Mouse (Mus musculus) embryonic facial prominence, embryonic 11.5 days (tissue): ENCODE measurements around the gene Tsc22d1. TPM values are rescaled to one million over a fixed set of nuclear protein-coding genes. Genes with fewer than 3 reads are reported as not detected.
A peak's percentile ranks its signal among the peaks of the same experiment; 100 is the strongest.

ENCODE experiments used
- ATAC-seq: fragments of 200-750 bp; cut with Nextera tagmentation; replicated peaks from 2 replicates; pipeline ENCODE4 v1.8.0; 2017; ENCODE audit warnings: low read depth; ENCODE audit not compliant: insufficient number of reproducible peaks, low FRiP score, low TSS enrichment
- DNase-seq: peaks from one replicate; pipeline ENCODE4 v3.0.0-alpha.2; 2015; ENCODE audit warnings: low spot score
- H3K27ac ChIP-seq: fragments of 300-500 bp; sonication (generic); replicated peaks from 2 replicates; pipeline ENCODE4 v1.5.1; 2014; ENCODE audit warnings: mild to moderate bottlenecking, low read depth, low read length, control low read depth
- H3K27me3 ChIP-seq: fragments of 300-500 bp; sonication (generic); 2 replicates; pipeline ENCODE4 v1.6.1; 2014; ENCODE audit warnings: mild to moderate bottlenecking, low read length, moderate library complexity, mixed read lengths; ENCODE audit not compliant: control insufficient read depth, insufficient read depth
- H3K36me3 ChIP-seq: fragments of 300-500 bp; sonication (generic); replicated peaks from 2 replicates; pipeline ENCODE4 v1.6.1; 2014; ENCODE audit warnings: low read depth, mild to moderate bottlenecking, low read length, moderate library complexity, mixed read lengths; ENCODE audit not compliant: control insufficient read depth, insufficient read depth
- H3K4me1 ChIP-seq: fragments of 300-500 bp; sonication (generic); 2 replicates; pipeline ENCODE4 v1.6.1; 2014; ENCODE audit warnings: low read length, mixed read lengths; ENCODE audit not compliant: control insufficient read depth, insufficient read depth
- H3K4me2 ChIP-seq: fragments of 300-500 bp; sonication (generic); 2 replicates; pipeline ENCODE4 v1.6.1; 2014; ENCODE audit warnings: low read depth, mild to moderate bottlenecking, control low read depth, low read length, moderate library complexity
- H3K4me3 ChIP-seq: fragments of 300-500 bp; sonication (generic); 2 replicates; pipeline ENCODE4 v1.5.1; 2014; ENCODE audit warnings: low read depth, low read length, control low read depth
- H3K9ac ChIP-seq: fragments of 300-500 bp; sonication (generic); replicated peaks from 2 replicates; pipeline ENCODE4 v1.6.1; 2014; ENCODE audit warnings: mild to moderate bottlenecking, control low read depth, low read length
- H3K9me3 ChIP-seq: fragments of 300-500 bp; sonication (generic); replicated peaks from 2 replicates; pipeline ENCODE4 v1.6.1; 2016; ENCODE audit warnings: mild to moderate bottlenecking, low read length, inconsistent platforms, mixed read lengths; ENCODE audit not compliant: control insufficient read depth
- WGBS: fragments of 180-500 bp; shearing (Covaris S2); extraction: QIAGEN DNeasy Blood & Tissue Kit; methylation state at CpG from one replicate; pipeline ENCODE4 v1.1.7; 2014; 5-methylcytosine and 5-hydroxymethylcytosine counted together
- polyA plus RNA-seq: library from polyadenylated mRNA; unstranded; fragments of >200 nt; fragmentation: Nextera tagmentation; extraction: Ambion mirVana; gene quantifications from 2 replicates; pipeline ENCODE4 v1.2.1, GENCODE M21; 2014

Tsc22d1 gene
- polyA plus RNA-seq, 1 experiment from 2014 or later: 559 TPM

DNA sequence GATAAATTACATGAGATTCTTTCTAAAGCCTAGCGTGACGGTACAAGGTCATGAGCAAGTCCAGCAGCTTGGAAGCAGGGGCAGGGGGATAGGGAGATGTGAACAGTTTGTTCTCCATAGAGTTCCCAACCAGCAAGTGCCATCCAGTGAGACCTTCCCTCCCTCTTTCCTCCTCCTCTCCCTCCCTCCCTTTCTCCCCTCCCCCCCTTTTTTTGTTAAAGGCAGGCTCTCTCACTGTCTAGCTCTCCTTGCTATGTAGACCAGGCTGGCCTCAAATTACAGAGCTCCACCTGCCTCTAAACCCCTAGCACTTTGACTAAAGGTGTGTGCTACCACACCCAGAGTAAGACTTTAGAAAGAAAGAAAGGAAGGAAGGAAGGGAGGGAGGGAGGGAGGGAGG is 63.3 kb downstream of the Tsc22d1 start:
- ATAC-seq (no peak), DNase-seq (no peak)
- no peaks in the 10 kb centered on the region for H3K27me3 ChIP-seq
- no peak overlapping the region for H3K27ac ChIP-seq
- no peaks in the 10 kb centered on the region for H3K9me3 ChIP-seq
- H3K9ac ChIP-seq: no peak overlapping the region
- H3K4me1 ChIP-seq: no peaks in the 10 kb centered on the region; the same call in 1 of the 2 replicates
- WGBS: 70% methylated on average over 2 of the region's 2 CpGs
- no peak overlapping the region for H3K4me3 ChIP-seq
- H3K4me2 ChIP-seq: no peak overlapping the region
- no peaks in the 10 kb centered on the region for H3K36me3 ChIP-seq

DNA sequence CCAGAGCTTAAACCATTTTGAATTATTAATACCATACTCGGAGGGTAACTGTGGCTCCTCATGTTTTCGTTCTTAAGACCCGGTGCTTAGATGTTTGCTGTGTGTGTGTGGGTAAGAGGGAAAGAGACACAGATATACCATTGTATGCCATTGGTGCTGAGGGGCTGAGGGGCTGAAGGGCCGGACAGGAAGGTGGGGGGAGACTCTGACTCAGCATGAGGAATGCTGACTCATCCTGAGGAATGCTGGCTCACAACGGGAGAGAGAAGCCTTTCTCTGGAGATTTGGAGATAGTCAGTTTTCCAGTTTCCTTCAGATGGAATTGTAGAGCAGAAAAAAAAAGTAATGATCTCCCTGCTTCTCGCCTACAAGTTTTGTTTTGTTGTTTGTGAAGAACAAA is 63.9 kb downstream of the Tsc22d1 start:
- H3K36me3 ChIP-seq: no peaks in the 10 kb centered on the region
- ATAC-seq (no peak), DNase-seq (no peak)
- 40% methylated on average over 6 of the region's 6 CpGs for WGBS
- H3K9ac ChIP-seq: no peak overlapping the region
- no peak overlapping the region for H3K27ac ChIP-seq
- no peak overlapping the region for H3K4me3 ChIP-seq
- H3K4me2 ChIP-seq: no peak overlapping the region
- no peaks in the 10 kb centered on the region for H3K27me3 ChIP-seq
- H3K9me3 ChIP-seq: no peaks in the 10 kb centered on the region
- H3K4me1 ChIP-seq: no peaks in the 10 kb centered on the region; the same call in 1 of the 2 replicates

DNA sequence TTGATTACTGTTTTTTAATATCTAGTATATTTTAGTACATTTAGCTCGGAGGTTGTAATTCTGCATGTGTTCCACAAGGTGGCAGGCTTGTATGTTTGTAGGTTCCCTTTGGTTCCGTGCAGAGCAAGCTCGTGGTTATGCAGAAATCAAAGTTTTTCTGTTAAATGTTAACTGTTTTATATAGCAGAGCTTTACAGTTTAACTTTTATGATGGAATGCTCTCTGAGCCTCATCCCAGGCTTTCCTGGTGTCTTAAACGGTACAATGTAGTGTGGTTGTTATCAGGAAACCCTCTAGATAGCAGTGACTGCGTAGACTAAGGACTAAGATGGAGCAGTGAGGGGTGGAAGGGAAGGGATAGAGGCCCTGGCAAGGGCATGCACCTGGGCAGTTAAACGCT is 65.1 kb downstream of the Tsc22d1 start:
- no peaks in the 10 kb centered on the region for H3K27me3 ChIP-seq
- no peaks in the 10 kb centered on the region for H3K36me3 ChIP-seq
- WGBS: 42% methylated on average over 6 of the region's 6 CpGs
- no peak overlapping the region for H3K27ac ChIP-seq
- DNase-seq: peak; percentile 81
- no peak overlapping the region for H3K4me2 ChIP-seq
- no peaks in the 10 kb centered on the region for H3K9me3 ChIP-seq
- no peaks in the 10 kb centered on the region; the same call in 1 of the 2 replicates for H3K4me1 ChIP-seq
- no peak overlapping the region for H3K9ac ChIP-seq
- no peak for ATAC-seq
- H3K4me3 ChIP-seq: no peak overlapping the region

DNA sequence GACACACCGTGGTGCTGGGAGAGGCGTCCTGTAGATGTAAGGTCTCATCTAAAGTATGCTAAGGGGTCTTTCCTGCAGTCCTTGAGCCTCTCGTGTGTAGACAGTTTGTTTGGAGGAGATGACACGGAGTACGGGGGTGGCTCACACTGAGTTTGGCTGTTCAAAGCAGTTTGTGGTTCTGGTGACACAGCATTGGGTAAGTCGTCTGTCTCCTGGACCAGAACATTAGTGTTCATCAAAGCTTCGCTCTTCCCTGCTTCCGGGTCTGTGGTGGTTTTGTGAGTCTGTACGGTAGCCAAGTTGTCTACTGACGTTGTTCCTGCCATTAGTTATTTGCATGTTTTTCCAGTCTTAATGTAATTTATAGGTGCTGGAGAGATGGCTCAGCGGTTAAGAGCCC is 65.7 kb downstream of the Tsc22d1 start:
- WGBS: 90% methylated on average over 11 of the region's 11 CpGs
- no peaks in the 10 kb centered on the region for H3K36me3 ChIP-seq
- DNase-seq (no peak), ATAC-seq (no peak)
- no peaks in the 10 kb centered on the region; the same call in 1 of the 2 replicates for H3K4me1 ChIP-seq
- no peak overlapping the region for H3K4me2 ChIP-seq
- H3K9ac ChIP-seq: no peak overlapping the region
- H3K9me3 ChIP-seq: no peaks in the 10 kb centered on the region
- no peak overlapping the region for H3K4me3 ChIP-seq
- H3K27ac ChIP-seq: no peak overlapping the region
- H3K27me3 ChIP-seq: no peaks in the 10 kb centered on the region

DNA sequence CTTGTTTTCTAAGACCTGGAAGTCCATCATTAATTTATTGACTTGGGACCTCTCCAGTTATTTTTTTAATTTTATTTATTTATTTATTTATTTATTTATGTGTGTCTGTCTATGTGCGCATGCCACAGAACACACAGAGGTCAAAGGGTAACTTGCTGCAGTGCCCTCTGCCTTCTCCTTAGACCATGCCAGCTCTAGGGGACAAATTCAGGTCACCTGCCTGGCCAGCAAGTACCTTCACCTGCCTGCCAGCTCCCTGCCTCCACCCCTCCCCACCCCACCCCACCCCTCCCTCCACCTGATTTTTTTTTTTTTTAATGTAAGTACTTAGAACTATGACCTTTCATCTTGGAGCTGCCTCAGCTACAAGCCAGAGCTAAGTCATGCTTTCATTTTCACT is 68.9 kb downstream of the Tsc22d1 start:
- no peak overlapping the region for H3K4me3 ChIP-seq
- WGBS: 90% methylated on average over 1 of the region's 1 CpGs
- no peak for ATAC-seq

DNA sequence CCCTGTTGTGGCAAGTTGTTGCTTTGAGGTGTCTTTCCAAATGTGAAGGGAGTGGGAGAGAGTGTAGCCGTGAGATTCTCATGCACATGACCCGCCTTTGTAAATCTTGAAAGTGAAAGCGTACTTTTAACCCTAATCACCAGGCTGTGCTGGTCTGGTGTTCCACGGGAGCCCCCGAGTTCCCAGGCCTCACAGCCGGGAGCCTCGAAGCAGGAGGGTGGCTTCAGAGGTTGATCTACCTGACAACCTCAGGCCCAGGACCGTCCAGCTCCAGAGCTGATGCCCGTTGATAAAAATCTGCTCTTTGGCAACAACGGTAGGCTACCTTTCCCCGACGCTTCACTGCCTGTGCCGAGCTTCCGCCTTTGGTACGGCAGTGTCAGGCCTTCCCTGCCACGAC is 72.8 kb downstream of the Tsc22d1 start:
- H3K27ac ChIP-seq: no peak overlapping the region
- 91% methylated on average over 15 of the region's 16 CpGs for WGBS

More for the DNA sequence above, 68.9 kb downstream of the Tsc22d1 start:
- H3K36me3 ChIP-seq: no peaks in the 10 kb centered on the region
- H3K27ac ChIP-seq: no peak overlapping the region
- no peaks in the 10 kb centered on the region for H3K27me3 ChIP-seq
- no peaks in the 10 kb centered on the region for H3K9me3 ChIP-seq
- H3K4me1 ChIP-seq: peaks cover 7% of the 10 kb centered on the region
- no peak overlapping the region for H3K9ac ChIP-seq
- no peak overlapping the region for H3K4me2 ChIP-seq
- DNase-seq: no peak

DNA sequence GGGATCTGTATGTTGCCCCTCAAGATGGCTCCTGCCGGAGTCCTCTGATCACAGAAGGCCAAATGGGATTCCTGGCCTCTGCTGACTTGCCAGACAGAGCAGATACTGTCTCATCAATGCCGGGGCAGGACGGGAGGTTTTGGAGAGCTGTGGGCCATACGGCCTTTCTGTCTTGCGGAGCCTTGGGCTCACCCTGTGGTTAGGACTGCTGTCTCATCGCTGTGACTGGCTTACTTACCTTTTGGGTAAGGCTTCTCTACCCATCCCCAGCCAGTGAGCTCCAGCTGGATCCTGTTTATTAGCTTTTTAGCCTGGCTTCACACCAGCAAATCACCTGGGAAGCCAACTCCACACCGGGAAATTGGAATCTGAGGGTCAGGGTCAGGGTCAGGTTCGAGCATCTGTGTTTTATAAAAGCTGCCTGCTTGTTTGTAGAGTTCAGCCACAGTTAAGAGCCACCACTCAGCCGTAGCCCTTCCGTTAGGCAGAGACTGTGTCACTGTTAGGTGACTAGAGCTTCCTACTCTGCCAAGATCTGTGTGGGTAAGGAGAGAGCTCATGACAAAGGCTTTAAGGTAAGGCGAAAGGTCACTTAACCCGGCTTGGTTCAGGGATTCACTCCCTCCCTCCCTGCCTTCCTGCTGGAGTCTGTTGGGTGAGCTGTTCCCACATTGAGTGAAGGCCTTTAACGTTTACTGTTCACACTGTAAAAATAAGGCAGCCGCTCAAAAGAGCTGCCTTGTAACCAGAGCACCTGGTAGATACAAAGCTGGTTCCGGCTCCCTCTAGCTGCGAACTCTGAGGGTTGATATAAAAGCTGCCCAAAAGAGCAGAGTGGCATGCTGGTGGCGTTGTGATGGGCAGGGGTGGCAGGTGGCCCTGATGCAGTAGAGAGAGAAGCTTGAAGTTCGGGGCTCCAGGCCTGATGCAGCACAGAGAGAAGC is 73.6 kb downstream of the Tsc22d1 start:
- WGBS: 48% methylated on average over 18 of the region's 18 CpGs
- H3K4me1 ChIP-seq: peaks cover 7% of the 10 kb centered on the region
- H3K9me3 ChIP-seq: no peaks in the 10 kb centered on the region
- DNase-seq: peak; percentile 76
- no peak overlapping the region; the same call in 1 of the 2 replicates for H3K9ac ChIP-seq
- no peak overlapping the region for H3K4me3 ChIP-seq
- peak overlapping the region; percentile 23 for H3K27ac ChIP-seq
- no peaks in the 10 kb centered on the region for H3K27me3 ChIP-seq
- no peak overlapping the region for H3K4me2 ChIP-seq
- H3K36me3 ChIP-seq: no peaks in the 10 kb centered on the region
- 0 out of 2 replicates have a peak, but pooled peaks have one; percentile 23 for ATAC-seq

More for the DNA sequence above, 72.8 kb downstream of the Tsc22d1 start:
- no peaks in the 10 kb centered on the region for H3K27me3 ChIP-seq
- H3K36me3 ChIP-seq: no peaks in the 10 kb centered on the region
- H3K4me3 ChIP-seq: no peak overlapping the region
- H3K9me3 ChIP-seq: no peaks in the 10 kb centered on the region
- ATAC-seq: no peak
- no peak overlapping the region for H3K9ac ChIP-seq
- no peak overlapping the region for H3K4me2 ChIP-seq
- H3K4me1 ChIP-seq: peaks cover 7% of the 10 kb centered on the region
- no peak for DNase-seq

DNA sequence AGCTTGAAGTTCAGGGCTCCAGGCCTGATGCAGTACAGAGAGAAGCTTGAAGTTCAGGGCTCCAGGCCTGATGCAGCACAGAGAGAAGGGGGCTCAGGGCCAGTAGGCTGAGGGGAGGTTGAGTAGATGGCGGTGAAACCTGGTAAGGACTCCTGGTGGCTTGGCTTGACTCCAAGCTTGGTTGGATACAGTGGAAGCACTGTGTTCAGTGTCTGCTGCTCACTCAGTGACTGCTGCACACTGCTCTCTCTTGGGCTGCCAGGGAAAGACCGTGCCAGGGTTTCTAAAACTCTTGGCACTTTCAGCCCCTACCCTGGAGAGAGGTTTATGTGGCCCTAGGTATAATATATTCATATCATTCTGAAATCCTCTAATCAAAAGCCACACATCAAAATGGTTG is 74.4 kb downstream of the Tsc22d1 start:
- 94% methylated on average over 2 of the region's 2 CpGs for WGBS
- no peaks in the 10 kb centered on the region for H3K36me3 ChIP-seq
- no peak for ATAC-seq

More for the DNA sequence above, 74.4 kb downstream of the Tsc22d1 start:
- Histone ChIP-seq H3K9ac (no peak overlapping the region; the same call in 1 of the 2 replicates), H3K4me2 (no peak overlapping the region), H3K27me3 (no peaks in the 10 kb centered on the region), H3K4me1 (peaks cover 7% of the 10 kb centered on the region), H3K4me3 (no peak overlapping the region), H3K9me3 (no peaks in the 10 kb centered on the region), H3K27ac (peak overlapping the region; percentile 23; the same call in 1 of the 2 replicates)
- no peak for DNase-seq
